Mouse (Mus musculus): ENCODE data around the gene Mmd2.

GRCm38 (mm10) chr5:142608989-142609325 is 357 bp upstream of the Mmd2 start:
- no peak for TF ChIP-seq GATA1 (IDR thresholded peaks at IDR 0.05; ENCODE audit: borderline replicate concordance, low read length)
- TF ChIP-seq FLI1 (IDR thresholded peaks at IDR 0.05; ENCODE audit: low read length) = no peak

Data from megakaryocyte, embryonic 14.5 days (primary cell).